Mouse (Mus musculus): ENCODE results near the gene Ubp1.

- TF ChIP-seq CTCF (IDR thresholded peaks at IDR 0.05; ENCODE audit: low read depth): no peak
- TF ChIP-seq EP300 (IDR thresholded peaks at IDR 0.05; ENCODE audit: low read depth): no peak
Observed at GRCm38 (mm10) chr9:113894903-113895302, 35.8 kb upstream of the Ubp1 start.

Measured in liver, postnatal 0 days (tissue).